Mouse (Mus musculus) left cerebral cortex, adult 8-10 months (tissue): ENCODE data around the gene Phlpp1. TPM values are rescaled to one million over a fixed set of nuclear protein-coding genes. Genes with fewer than 3 reads are reported as not detected.

Experiments
- DNase-seq, 2 experiments: peaks; one replicate each; pipeline ENCODE4 v3.0.0; 2022; ENCODE audit warnings: low spot score in 2 of 2
- total RNA-seq, 4 experiments: library from RNA; stranded (reverse); gene quantifications; 2 replicates each; pipeline ENCODE4 v1.2.4; 2022

Phlpp1 gene
- total RNA-seq, 4 experiments from 2014 or later, result 69.4 to 81.7 (median 75.3) TPM

GRCm38 (mm10) chr1:106243371-106243770, 71.8 kb downstream of the Phlpp1 start:
- no peak for DNase-seq

GRCm38 (mm10) chr1:106244245-106244644, 72.7 kb downstream of the Phlpp1 start:
- DNase-seq, result no peak

DNA sequence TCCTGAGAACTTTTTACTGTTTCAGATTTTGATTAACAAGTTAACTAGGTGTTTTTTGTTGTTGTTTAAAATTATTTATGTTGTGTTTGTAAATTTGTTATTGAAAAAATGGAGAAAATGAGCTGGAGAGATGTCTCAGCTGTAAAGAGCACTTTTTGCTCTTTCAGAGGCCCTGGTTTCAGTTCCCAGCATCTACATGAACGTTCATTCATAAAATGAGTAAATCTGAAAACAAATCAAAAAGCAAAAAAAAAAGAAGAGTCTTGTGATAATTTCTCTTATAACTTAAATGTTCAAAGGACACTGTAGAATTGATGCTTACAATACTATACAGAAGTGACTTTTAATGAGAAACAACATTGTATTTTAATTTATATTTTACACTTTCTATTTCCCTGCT, 82.5 kb downstream of the Phlpp1 start:
- no peak for DNase-seq

DNA sequence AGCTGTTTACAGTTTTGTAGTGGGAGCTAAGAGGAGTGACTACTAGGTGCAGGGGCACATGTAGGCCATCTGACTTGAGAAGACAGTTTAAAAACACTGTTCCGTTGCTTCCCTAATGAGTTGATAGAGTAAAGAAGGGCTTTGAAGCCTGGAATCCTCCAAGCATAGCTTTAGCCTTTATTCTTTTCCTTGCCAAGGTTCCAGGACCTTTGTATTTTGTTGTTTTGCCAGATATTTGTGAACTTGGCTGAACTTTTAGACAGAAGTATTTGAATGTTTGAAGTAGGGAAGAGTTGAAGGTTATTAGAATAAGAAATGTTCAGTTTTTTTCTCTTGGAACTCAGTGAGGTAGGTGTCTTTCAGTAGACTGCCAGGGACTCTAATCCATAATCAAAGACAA, 85.6 kb downstream of the Phlpp1 start:
- no peak for DNase-seq

DNA sequence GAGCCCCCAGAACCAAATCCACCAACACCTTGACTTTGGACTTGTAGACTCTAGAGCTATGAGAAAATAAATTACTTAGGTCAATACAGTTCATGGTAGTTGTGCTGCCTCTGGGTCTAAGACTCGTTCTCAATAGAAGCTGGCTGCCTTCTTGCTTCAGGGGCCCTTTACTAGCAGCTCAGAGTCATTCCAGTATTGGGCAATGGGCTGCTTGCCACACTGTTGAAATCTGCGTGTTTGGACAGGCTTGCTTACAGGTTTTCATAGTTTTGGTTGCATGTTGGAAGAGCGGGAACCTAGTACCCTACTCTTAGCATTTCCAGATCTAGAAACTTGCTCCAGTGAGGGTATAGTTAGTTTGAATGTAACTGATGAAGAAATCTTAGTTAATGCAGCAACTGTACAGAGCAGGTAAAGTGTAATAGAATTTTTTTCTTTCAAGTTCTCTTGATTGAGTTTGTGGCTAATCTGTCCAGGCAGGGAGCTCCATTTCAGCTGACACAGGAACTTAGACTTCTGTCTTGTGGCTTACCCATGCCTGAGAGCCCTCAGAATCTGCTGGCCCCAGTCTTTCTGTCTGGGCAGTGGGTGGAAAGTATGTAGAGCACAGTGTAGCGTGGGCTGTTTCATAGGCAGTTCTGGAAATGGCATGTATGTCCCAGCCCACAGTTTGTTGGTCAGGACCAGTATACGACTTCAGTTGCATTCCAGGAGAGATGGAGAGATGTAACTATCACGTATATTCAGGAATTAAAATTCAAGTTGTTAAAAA, 96.7 kb downstream of the Phlpp1 start:
- no peak for DNase-seq

- no peak for DNase-seq
Measured at GRCm38 (mm10) chr1:106269337-106269736, 97.8 kb downstream of the Phlpp1 start.

- no peak for DNase-seq
Measured at GRCm38 (mm10) chr1:106272916-106273315, 101.4 kb downstream of the Phlpp1 start.

DNA sequence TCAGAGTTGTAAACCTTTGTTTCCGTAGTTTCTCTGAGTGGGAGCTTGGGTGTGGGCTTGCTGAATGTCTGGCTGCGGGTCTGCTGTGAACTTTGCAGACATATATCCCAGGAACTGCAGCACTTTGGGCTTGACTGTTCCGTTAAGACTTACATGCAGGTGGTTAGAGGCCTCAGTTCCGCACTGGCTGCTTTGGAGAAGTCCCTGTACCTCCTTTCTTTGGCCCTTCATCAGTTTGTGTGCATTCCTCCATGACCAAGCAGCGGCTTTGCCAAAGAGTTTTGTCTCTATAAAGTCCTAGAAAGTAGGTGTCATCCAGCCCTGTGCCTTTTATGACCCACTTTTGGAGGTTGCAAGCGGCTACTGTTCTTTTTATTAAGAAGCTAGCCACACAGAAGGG, 102.2 kb downstream of the Phlpp1 start:
- DNase-seq, result no peak

DNA sequence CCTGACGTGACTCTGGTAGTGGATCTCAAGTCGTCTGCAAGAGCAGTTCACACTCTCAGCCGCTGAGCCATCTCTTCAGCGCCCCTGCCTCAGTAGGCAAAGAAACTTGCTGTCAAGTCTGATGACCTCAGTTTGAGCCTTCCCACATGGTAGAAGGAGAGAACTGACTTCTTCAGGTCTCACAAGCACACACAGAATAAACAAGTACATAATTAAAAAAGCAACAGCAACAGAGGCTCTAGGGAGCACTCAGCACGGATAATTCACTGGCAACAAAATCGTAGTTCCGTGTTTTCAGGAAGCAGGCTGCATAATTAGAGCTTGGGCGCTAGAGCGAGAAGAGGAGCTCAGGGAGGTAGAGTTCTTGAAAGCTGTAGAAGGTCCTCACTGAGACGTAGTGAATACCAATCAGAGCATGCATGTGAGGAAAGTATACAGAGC, 103.0 kb downstream of the Phlpp1 start:
- no peak for DNase-seq

GRCm38 (mm10) chr1:106275142-106275541, 103.6 kb downstream of the Phlpp1 start:
- DNase-seq, result no peak

DNA sequence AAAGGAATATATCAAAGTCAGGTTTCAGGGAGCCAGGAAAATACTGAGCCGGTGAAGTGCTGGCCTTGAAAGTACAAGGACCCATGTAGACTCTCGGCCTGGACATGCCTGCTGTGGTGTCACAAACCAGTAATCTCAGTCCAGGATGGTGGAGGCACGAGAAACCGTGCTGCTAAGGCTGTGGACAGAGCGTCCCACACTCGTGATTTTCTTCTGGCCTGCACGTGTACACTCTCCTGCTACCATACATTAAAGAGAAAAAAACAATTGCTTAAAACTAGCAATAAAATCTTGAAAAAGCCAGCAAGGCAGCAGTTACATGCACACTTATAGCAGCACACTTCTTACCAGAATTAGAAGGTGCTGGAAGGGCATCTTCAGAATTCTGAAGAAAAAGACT, 104.2 kb downstream of the Phlpp1 start:
- DNase-seq, result no peak

DNA sequence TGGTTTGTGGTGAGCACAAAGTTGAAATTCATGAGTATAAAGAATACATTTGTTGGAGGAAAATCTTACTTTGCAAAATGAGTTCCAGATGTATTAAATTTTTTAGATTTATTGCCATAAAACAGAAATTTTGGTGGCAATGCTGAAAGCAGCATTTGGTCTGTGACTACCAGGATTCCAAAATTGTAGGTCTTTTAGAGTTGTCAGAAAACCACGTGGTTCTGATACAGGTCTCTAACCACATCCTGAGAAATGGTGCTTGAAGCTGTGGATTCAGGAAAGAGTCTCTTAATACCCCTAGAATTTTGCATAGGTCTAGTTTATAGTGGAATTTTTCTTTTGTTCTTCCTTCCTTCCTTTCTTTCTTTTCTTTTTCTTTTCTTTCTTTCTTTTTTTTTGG, 105.3 kb downstream of the Phlpp1 start:
- DNase-seq, result no peak

GRCm38 (mm10) chr1:106277286-106277685, 105.7 kb downstream of the Phlpp1 start:
- DNase-seq, result no peak

DNA sequence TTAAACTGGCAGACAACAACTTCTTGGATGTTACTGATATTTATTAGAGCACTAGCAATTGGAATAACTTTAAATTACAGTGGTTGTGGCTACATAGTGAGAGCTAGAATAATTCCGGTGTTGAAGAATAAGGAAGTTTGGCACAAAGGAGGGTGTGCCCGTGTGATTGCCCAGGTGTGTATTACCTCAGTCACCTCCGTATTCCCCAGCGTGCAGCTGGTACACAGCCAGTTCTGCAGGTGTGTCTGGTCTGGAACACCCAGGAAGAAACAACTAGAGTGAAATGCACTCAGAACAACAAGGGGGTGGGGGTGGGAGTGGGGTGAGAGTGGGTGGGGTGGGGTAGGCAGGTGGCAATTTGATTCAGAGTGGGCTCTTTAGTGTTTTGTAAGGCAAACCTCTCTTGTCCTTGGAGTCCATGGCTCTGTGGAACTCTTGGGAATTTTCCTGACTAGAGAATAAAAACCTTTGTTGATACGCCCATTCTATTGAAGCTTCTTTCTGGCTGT, 107.1 kb downstream of the Phlpp1 start:
- DNase-seq, result no peak

DNA sequence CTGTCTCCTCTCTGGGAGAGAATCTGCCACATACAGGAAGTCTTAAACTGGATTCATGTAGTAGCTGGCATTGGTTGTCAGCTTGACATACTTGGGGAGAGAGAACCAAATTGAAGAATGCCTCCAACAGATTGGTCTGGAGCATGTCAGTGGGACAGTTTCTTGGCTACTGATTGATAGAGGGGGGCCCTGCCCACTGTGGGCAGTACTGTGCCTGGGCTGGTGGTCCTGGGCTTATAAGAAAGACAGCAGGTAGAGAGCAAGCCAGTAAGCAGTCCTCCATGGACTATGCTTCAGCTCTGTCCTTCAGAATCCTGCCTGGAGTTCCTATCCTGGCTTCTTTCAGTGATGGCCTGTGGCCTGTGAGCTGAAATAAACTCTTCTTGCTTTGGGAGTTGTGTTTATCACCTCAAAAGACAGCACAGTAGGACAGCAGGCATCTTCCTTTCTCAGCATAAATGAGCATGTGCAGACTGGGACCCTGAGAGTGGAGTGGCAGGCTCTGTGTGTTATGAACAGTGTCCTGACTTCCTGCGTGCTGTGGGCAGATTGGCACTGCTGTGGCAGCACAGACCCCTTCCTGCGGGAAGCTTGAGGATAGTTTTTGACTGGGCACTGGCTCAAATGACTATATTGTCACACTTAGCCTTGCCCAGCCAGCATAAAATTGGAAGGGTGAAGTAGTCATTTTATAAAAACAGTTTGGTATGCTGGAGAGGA, 108.0 kb downstream of the Phlpp1 start:
- DNase-seq, result no peak

DNA sequence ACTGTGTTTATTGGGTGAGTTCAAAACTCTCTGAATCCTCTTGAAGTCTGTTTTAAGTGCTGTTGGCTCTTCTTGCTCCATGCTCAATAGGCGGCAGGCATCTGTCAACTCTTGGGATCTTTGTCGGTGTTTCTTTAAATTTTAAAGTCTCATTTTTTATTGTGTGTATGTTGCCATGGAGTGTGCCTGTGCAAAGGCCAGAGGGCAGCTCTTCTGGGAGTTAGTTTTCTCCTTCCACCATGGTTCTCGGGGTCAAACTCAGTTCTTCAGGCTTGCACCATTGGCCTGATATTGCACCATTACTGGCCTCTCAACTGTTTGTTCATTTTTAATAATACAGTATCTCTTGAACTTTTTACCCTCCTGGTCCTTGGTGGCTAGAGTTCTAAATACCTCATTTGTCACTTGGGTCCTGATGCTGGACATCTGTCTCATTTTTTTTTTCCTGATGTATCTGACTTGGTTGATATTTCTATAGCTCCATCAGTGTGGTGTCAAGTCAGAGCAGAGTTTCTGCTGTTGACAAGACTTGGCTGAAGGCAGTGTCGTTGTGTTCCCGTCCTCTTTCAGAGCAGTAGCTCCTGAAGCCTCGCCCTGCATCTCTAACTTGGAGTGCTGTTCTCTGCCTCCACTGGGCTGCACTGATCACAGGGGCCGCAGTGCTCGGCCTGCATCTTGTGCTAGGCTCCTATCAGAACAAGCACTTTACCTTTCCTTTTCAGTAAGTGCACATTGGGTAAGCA, 108.8 kb downstream of the Phlpp1 start:
- DNase-seq, result no peak

- DNase-seq, result no peak
Measured at GRCm38 (mm10) chr1:106286815-106287214, 115.3 kb downstream of the Phlpp1 start.

DNA sequence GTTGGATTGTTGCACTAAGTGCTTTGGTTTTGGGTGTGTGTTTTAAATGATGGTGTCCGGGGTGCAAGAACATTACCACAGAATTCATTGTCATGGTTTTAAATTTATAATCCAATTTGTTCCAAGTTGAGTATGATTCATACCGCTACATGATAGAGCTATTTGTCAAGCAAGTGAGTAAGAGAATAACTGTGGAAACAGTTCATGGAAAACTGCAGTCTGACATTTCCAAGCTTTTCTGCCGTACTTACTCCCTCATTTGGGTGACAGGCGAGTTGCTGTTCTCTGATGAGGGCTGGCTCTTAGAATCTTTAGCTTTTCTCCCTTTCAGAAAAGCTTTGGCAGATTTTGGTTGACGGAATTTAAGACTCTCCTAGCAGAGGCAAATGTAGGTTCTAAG, 117.5 kb downstream of the Phlpp1 start:
- DNase-seq, result no peak

DNA sequence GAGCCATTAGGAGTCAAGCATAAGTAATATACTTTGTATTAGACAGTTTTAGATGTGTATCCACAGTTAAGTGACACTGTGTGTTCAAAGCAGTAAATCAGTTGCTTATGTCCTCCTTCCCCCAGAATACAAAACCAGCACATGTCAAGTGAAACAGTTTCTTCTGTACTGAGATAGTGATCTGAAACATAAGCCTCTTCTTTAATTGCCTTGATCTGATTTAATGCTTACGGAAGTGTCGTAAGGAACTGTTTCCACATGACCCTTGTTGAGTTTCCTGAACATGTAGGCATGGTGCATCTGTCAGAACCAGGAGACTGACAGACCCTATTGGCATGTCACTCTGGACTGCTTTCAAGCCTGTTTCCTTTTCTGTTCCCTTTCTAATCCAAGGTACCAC, 118.0 kb downstream of the Phlpp1 start:
- DNase-seq, result no peak

DNA sequence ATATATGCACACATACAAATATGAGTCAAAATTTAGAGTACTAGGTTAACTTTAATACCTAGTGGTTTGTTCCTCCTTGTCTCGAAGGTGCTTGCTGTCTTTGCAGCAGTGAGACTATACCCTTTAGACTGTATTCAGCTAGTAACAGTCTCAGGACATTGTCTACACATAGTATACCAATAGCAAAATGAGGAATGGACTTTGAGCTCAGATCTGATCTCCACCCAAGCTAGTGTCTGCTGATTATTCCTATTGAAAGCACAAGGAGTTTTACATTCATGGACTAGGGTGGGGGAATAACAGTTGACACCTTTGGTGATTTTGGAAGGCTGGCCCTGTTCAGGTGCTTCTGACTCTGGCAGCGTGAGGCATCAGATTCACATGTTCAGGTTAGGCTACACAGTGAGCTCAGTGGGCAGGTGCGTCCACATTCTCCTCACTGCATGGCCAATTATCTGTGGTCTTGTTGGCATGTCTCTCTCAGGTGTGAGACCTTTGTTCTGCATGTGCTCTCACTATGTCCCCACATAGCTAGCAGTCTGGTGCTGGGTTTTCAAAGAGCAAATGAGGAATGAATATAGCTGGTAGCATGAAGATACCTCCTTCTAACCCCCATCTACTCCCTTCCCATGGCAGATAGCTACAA, 138.0 kb downstream of the Phlpp1 start:
- DNase-seq, result no peak

DNA sequence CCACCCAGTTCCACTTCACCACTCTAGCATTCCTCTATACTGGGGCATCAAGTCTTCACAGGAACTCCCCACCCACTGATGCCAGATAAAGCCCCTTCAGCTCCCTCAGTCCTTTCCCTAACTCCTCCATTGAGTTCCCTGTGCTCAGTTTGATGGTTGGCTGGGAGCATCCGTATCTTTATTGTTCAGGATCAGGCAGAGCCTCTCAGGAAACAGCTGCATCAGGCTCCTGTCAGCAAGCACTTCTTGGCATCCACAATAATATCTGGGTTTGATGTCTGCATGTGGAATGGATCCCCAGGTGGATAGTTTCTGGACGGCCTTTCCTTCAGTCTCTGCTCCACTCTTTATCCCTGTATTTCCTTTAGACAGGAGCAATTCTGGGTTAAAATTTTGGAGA, 138.7 kb downstream of the Phlpp1 start:
- no peak for DNase-seq
